Mouse (Mus musculus): ENCODE measurements at regions not wholly inside any gene's neighbourhood (a gene's known extent, or its start where the extent isn't known, plus 50 kb on each side); places are given as distances from the start of the nearest gene placed in this dataset.

DNA sequence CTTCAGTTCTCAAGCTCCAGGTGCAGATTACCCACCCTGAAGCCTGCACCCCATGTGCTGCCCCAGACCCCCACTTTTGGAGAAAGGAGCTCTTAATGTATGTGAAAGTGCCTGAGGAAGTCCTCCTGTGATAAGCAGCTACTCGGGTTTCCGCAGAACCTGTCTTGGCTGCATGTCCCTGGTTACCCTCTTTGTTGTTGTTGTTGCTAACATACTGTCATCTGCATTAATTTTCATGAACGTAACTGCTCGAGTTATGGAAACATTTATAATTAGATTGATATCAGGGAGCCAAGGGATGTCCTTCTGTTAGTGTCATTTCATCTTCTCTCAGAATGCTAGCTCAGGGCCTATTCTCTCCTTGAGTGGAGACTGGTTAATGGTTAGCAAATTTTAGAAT is 808.3 kb upstream of the Car8 start:
- TF ChIP-seq CTCF (IDR thresholded peaks at IDR 0.05; ENCODE audit: low read depth) (no peak), EP300 (optimal IDR thresholded peaks at IDR 0.05) (no peak)

Data from stomach, postnatal 0 days (tissue).